Mouse (Mus musculus) stomach, embryonic 15.5 days (tissue): ENCODE measurements around the gene Krt76. TPM values are rescaled to one million over a fixed set of nuclear protein-coding genes. Genes with fewer than 3 reads are reported as not detected.

Experiments
- ATAC-seq: fragments of 200-750 bp; cut with Nextera tagmentation; 2 replicates; pipeline ENCODE4 v1.8.0; 2017; ENCODE audit warnings: low read depth, moderate number of reproducible peaks, moderate TSS enrichment; ENCODE audit not compliant: insufficient read depth, low FRiP score
- H3K27ac ChIP-seq: fragments of 300-500 bp; sonication (generic); 2 replicates; pipeline ENCODE4 v1.5.1; 2015; ENCODE audit warnings: mild to moderate bottlenecking, inconsistent platforms
- H3K27me3 ChIP-seq: fragments of 300-500 bp; sonication (generic); replicated peaks from 2 replicates; pipeline ENCODE4 v1.6.1; 2015; ENCODE audit warnings: inconsistent platforms
- H3K36me3 ChIP-seq: fragments of 300-500 bp; sonication (generic); 2 replicates; pipeline ENCODE4 v1.6.1; 2015; ENCODE audit warnings: inconsistent platforms
- H3K4me1 ChIP-seq: fragments of 300-500 bp; sonication (generic); 2 replicates; pipeline ENCODE4 v1.6.1; 2015; ENCODE audit warnings: inconsistent platforms
- H3K4me2 ChIP-seq: fragments of 300-500 bp; sonication (generic); 2 replicates; pipeline ENCODE4 v1.6.1; 2015; ENCODE audit warnings: mild to moderate bottlenecking, inconsistent platforms
- H3K4me3 ChIP-seq: fragments of 300-500 bp; sonication (generic); replicated peaks from 2 replicates; pipeline ENCODE4 v1.5.1; 2015; ENCODE audit warnings: inconsistent platforms
- H3K9ac ChIP-seq: fragments of 300-500 bp; sonication (generic); 2 replicates; pipeline ENCODE4 v1.6.1; 2015; ENCODE audit warnings: inconsistent platforms
- H3K9me3 ChIP-seq: fragments of 300-500 bp; sonication (generic); 2 replicates; pipeline ENCODE4 v1.6.1; 2016; ENCODE audit warnings: inconsistent platforms
- WGBS: fragments of 180-500 bp; shearing (Covaris S2); methylation state at CpG from one replicate; pipeline ENCODE4 v1.1.7; 2015; 5-methylcytosine and 5-hydroxymethylcytosine counted together
- microRNA-seq: library from miRNA; unstranded; fragments of <30 nt; microRNA quantifications from one replicate; pipeline ENCODE4, GENCODE M21; 2016
- polyA plus RNA-seq: library from polyadenylated mRNA; unstranded; fragments of >200 nt; fragmentation: Nextera tagmentation; extraction: Ambion mirVana; gene quantifications from 2 replicates; pipeline ENCODE4 v1.2.1, GENCODE M21; 2015

Krt76 gene
- polyA plus RNA-seq, 1 experiment from 2014 or later: not detected

GRCm38 (mm10) chr15:101858673-101859425 is 33.9 kb downstream of the Krt76 start:
- peaks cover 8% of the 10 kb centered on the region; the same call in 1 of the 2 replicates for H3K27me3 ChIP-seq
- 0 out of 2 replicates have a peak overlapping the region, but pooled peaks have one; percentile 50 for H3K27ac ChIP-seq
- H3K36me3 ChIP-seq: no peaks in the 10 kb centered on the region
- peak overlapping the region; percentile 42; the same call in 1 of the 2 replicates for H3K4me3 ChIP-seq
- H3K4me2 ChIP-seq: peak overlapping the region; percentile 84; the same call in 1 of the 2 replicates
- H3K9ac ChIP-seq: no peak overlapping the region
- 9% methylated on average over 11 of the region's 11 CpGs for WGBS
- 0 out of 2 replicates have a peak, but pooled peaks cover 4% of the 10 kb centered on the region for H3K4me1 ChIP-seq
- no peaks in the 10 kb centered on the region for H3K9me3 ChIP-seq
- ATAC-seq: no peak

- WGBS: 52% methylated on average over 5 of the region's 5 CpGs
- Histone ChIP-seq H3K9ac (no peak overlapping the region), H3K36me3 (no peaks in the 10 kb centered on the region), H3K9me3 (no peaks in the 10 kb centered on the region), H3K27me3 (peaks cover 8% of the 10 kb centered on the region; the same call in 1 of the 2 replicates), H3K4me1 (0 out of 2 replicates have a peak, but pooled peaks cover 7% of the 10 kb centered on the region), H3K27ac (no peak overlapping the region), H3K4me2 (no peak overlapping the region), H3K4me3 (no peak overlapping the region)
- no peak for ATAC-seq
Measured at GRCm38 (mm10) chr15:101856696-101857095, 36.0 kb downstream of the Krt76 start.

- no peak for ATAC-seq
- Histone ChIP-seq H3K4me2 (no peak overlapping the region), H3K36me3 (no peaks in the 10 kb centered on the region), H3K27me3 (peaks cover 4% of the 10 kb centered on the region; the same call in 1 of the 2 replicates), H3K27ac (no peak overlapping the region), H3K4me3 (no peak overlapping the region), H3K9me3 (no peaks in the 10 kb centered on the region), H3K9ac (no peak overlapping the region), H3K4me1 (0 out of 2 replicates have a peak, but pooled peaks cover 7% of the 10 kb centered on the region)
- 54% methylated on average over 3 of the region's 3 CpGs for WGBS
Measured at GRCm38 (mm10) chr15:101855732-101856131, 37.0 kb downstream of the Krt76 start.

- H3K9ac ChIP-seq: no peak overlapping the region
- no peak for ATAC-seq
- 0 out of 2 replicates have a peak, but pooled peaks cover 6% of the 10 kb centered on the region for H3K4me1 ChIP-seq
- no peak overlapping the region for H3K27ac ChIP-seq
- H3K4me2 ChIP-seq: no peak overlapping the region
- no peaks in the 10 kb centered on the region for H3K27me3 ChIP-seq
- 13% methylated on average over 5 of the region's 5 CpGs for WGBS
- no peaks in the 10 kb centered on the region for H3K9me3 ChIP-seq
- H3K36me3 ChIP-seq: no peaks in the 10 kb centered on the region
- no peak overlapping the region for H3K4me3 ChIP-seq
Measured at GRCm38 (mm10) chr15:101854294-101854693, 38.4 kb downstream of the Krt76 start.

GRCm38 (mm10) chr15:101852571-101852970 is 40.1 kb downstream of the Krt76 start:
- H3K4me2 ChIP-seq: no peak overlapping the region
- H3K27ac ChIP-seq: no peak overlapping the region
- no peaks in the 10 kb centered on the region for H3K36me3 ChIP-seq
- H3K4me3 ChIP-seq: no peak overlapping the region
- no peak for ATAC-seq
- H3K27me3 ChIP-seq: no peaks in the 10 kb centered on the region
- 33% methylated on average over 5 of the region's 5 CpGs for WGBS
- no peak overlapping the region for H3K9ac ChIP-seq
- no peaks in the 10 kb centered on the region for H3K9me3 ChIP-seq
- 0 out of 2 replicates have a peak, but pooled peaks cover 3% of the 10 kb centered on the region for H3K4me1 ChIP-seq

- Histone ChIP-seq H3K36me3 (no peaks in the 10 kb centered on the region), H3K9me3 (no peaks in the 10 kb centered on the region), H3K9ac (no peak within 1 kb of the TSS), H3K27me3 (no peaks in the 10 kb centered on the region), H3K27ac (no peak within 1 kb of the TSS), H3K4me2 (no peak within 1 kb of the TSS), H3K4me3 (no peak within 1 kb of the TSS), H3K4me1 (0 out of 2 replicates have a peak, but pooled peaks cover 10% of the 10 kb centered on the region)
- 71% methylated on average over 6 of the region's 6 CpGs for WGBS
- ATAC-seq: no peak
Measured at GRCm38 (mm10) chr15:101850694-101851093, 42.0 kb downstream of the Krt76 start, which contains the start of gene Krt1. Krt1 (minus strand) TSS chr15:101850794.

- Histone ChIP-seq H3K4me2 (peak overlapping the region; percentile 88), H3K4me1 (0 out of 2 replicates have a peak, but pooled peaks cover 8% of the 10 kb centered on the region), H3K27me3 (no peaks in the 10 kb centered on the region), H3K27ac (peak overlapping the region; percentile 21; the same call in 1 of the 2 replicates), H3K9ac (peak overlapping the region; percentile 52), H3K4me3 (peak overlapping the region; percentile 53), H3K36me3 (no peaks in the 10 kb centered on the region), H3K9me3 (no peaks in the 10 kb centered on the region)
- under 1% methylated on average over 36 of the region's 37 CpGs for WGBS
- ATAC-seq: no peak; the same call in 1 of the 2 replicates
Measured at GRCm38 (mm10) chr15:101845971-101846403, 46.7 kb downstream of the Krt76 start.

GRCm38 (mm10) chr15:101843192-101843591 is 49.5 kb downstream of the Krt76 start:
- no peak for ATAC-seq
- no peak overlapping the region for H3K4me2 ChIP-seq
- 0 out of 2 replicates have a peak, but pooled peaks cover 8% of the 10 kb centered on the region for H3K4me1 ChIP-seq
- H3K27me3 ChIP-seq: no peaks in the 10 kb centered on the region
- no peak overlapping the region for H3K27ac ChIP-seq
- no peak overlapping the region for H3K9ac ChIP-seq
- H3K9me3 ChIP-seq: no peaks in the 10 kb centered on the region
- H3K36me3 ChIP-seq: no peaks in the 10 kb centered on the region
- H3K4me3 ChIP-seq: no peak overlapping the region
- 41% methylated on average over 9 of the region's 9 CpGs for WGBS

- 66% methylated on average over 5 of the region's 5 CpGs for WGBS
- Histone ChIP-seq H3K27me3 (no peaks in the 10 kb centered on the region), H3K4me3 (no peak overlapping the region), H3K4me1 (no peaks in the 10 kb centered on the region), H3K9ac (no peak overlapping the region), H3K9me3 (no peaks in the 10 kb centered on the region), H3K36me3 (no peaks in the 10 kb centered on the region), H3K4me2 (no peak overlapping the region), H3K27ac (no peak overlapping the region)
- no peak for ATAC-seq
Measured at GRCm38 (mm10) chr15:101834784-101835328, 57.9 kb downstream of the Krt76 start.

Small RNAs within 50 kb of the gene (microRNA-seq; reads per million reads assigned to microRNA genes)
- gene Gm44356: not detected

Other genes with a start within 250 kb of the Krt76 start
- gene Gm5478, start 245.5 kb downstream of the Krt76 start, polyA plus RNA-seq: 0.08 TPM in 1 of 2 replicates, not detected in the other
- gene Krt6b, start 212.6 kb downstream of the Krt76 start, polyA plus RNA-seq: 1.4 and 3.4 TPM in 2 replicates
- gene Krt6a, start 198.6 kb downstream of the Krt76 start, polyA plus RNA-seq: 90.3 and 179 TPM in 2 replicates
- gene Krt5, start 180.0 kb downstream of the Krt76 start, polyA plus RNA-seq: 187 and 301 TPM in 2 replicates
- gene Krt71, start 149.8 kb downstream of the Krt76 start, polyA plus RNA-seq: not detected in 2 replicates
- not detected in 2 replicates for gene Krt72, start 106.5 kb downstream of the Krt76 start, polyA plus RNA-seq
- gene Krt73, start 90.6 kb downstream of the Krt76 start, polyA plus RNA-seq: not detected in 2 replicates
- gene Krt2, start 74.8 kb downstream of the Krt76 start, polyA plus RNA-seq: not detected in 2 replicates
- gene Krt1, start 42.1 kb downstream of the Krt76 start, polyA plus RNA-seq: 1.8 and 2.7 TPM in 2 replicates
- 0.06 and 0.14 TPM in 2 replicates for gene Krt77, start 23.2 kb downstream of the Krt76 start, polyA plus RNA-seq
- 390 and 937 TPM in 2 replicates for gene Krt4, start 31.8 kb upstream of the Krt76 start, polyA plus RNA-seq
- 1.2 and 1.6 TPM in 2 replicates for gene Krt79, start 47.4 kb upstream of the Krt76 start, polyA plus RNA-seq
- gene Krt78, start 61.4 kb upstream of the Krt76 start, polyA plus RNA-seq: 2.3 and 5.7 TPM in 2 replicates
- gene Krt8, start 111.6 kb upstream of the Krt76 start, polyA plus RNA-seq: 916 and 929 TPM in 2 replicates
- 448 and 512 TPM in 2 replicates for gene Krt18, start 135.3 kb upstream of the Krt76 start, polyA plus RNA-seq
- 107 and 116 TPM in 2 replicates for gene Eif4b, start 180.9 kb upstream of the Krt76 start, polyA plus RNA-seq
- gene Tns2, start 207.5 kb upstream of the Krt76 start, polyA plus RNA-seq: 34.6 and 34.7 TPM in 2 replicates
- gene Spryd3, start 243.3 kb upstream of the Krt76 start, polyA plus RNA-seq: 25.0 and 25.2 TPM in 2 replicates